Mouse (Mus musculus) megakaryocyte, embryonic 14.5 days (primary cell): ENCODE measurements at regions not wholly inside any gene's neighbourhood (a gene's known extent, or its start where the extent isn't known, plus 50 kb on each side); places are given as distances from the start of the nearest gene placed in this dataset.

Experiments
- H3K27me3 ChIP-seq: replicated peaks from 2 replicates; pipeline ENCODE3; 2012; ENCODE audit warnings: inconsistent platforms
- H3K36me3 ChIP-seq: replicated peaks from 2 replicates; pipeline ENCODE3; 2012; ENCODE audit warnings: low read length, inconsistent platforms, mixed read lengths
- H3K4me1 ChIP-seq: 2 replicates; pipeline ENCODE4 v1.6.1; 2012; ENCODE audit warnings: inconsistent platforms
- H3K4me3 ChIP-seq: replicated peaks from 2 replicates; pipeline ENCODE3; 2012; ENCODE audit warnings: moderate library complexity, mild to moderate bottlenecking, inconsistent platforms
- H3K9me3 ChIP-seq: 2 replicates; pipeline ENCODE4 v1.6.1; 2012; ENCODE audit warnings: inconsistent platforms
- FLI1 ChIP-seq: IDR thresholded peaks from 2 replicates; pipeline ENCODE4 v1.6.1; 2012; ENCODE audit warnings: low read length, inconsistent platforms, mixed read lengths
- GATA1 ChIP-seq: IDR thresholded peaks from 3 replicates; pipeline ENCODE4 v1.6.1; 2012; ENCODE audit warnings: mixed read lengths, low read length, inconsistent platforms, borderline replicate concordance

DNA sequence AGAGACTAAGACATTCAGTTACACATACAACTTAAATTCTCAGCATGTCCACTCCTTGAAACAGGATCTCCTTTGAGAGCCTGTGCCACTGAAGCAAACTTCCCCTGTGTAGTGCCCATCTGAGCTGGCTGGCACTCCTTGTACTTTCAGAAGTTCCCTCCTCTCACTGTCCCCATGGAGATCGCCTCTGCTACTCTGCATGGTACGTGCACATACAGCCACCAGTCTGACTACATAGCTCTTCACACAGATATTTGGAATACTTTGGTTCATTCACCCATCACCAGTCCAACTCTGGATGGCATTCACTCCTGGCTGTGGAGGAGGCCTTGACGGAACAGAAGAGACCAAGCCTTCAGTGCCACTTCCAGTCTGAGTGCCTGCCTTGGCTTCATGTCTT is 79.8 kb upstream of the Pabpc6 start:
- Histone ChIP-seq H3K36me3 (no peaks in the 10 kb centered on the region), H3K4me1 (no peaks in the 10 kb centered on the region), H3K27me3 (peaks cover 6% of the 10 kb centered on the region), H3K4me3 (no peak overlapping the region), H3K9me3 (peaks cover 26% of the 10 kb centered on the region)
- TF ChIP-seq GATA1, result no peak
- no peak for TF ChIP-seq FLI1

DNA sequence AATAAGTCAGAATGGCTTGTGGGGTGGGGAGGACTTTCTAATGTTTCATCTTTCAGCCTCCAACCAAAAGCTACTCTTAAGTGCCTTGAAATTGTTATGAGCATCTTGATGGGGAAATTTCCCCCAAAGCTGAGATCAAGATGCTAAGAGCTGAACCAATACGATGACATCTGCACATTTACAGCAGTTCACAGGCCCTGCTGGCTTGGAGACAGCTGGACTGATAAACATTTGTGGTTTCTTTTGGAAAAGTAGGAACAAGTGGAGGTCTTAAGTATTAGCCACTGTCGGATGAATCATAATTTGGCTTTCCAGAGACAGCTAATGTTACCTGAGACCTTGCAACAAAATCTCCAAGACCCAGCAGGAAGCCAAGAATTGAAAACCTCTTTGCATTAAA is 78.4 kb upstream of the Pabpc6 start:
- Histone ChIP-seq H3K27me3 (peaks cover 6% of the 10 kb centered on the region), H3K36me3 (no peaks in the 10 kb centered on the region), H3K9me3 (peaks cover 39% of the 10 kb centered on the region), H3K4me3 (no peak overlapping the region), H3K4me1 (no peaks in the 10 kb centered on the region)
- TF ChIP-seq FLI1, result no peak
- no peak for TF ChIP-seq GATA1

DNA sequence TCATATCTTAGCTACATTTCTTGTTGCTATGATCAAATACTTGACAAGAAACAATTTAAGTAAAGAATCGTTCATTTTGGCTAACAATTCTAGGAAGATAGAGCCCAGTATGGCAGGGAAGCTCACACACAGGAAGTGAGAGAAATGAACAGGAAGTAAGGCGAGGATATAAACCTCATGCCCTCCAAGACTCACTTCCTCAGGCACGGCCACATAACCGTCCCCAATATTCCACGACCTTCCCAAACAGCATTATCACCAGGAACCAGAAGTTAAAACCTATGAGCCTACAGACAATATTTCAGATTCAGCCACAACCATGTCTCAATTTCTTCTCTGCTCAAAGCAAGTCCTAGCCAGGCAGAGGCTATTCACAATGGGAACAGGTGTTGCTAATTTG is 73.8 kb upstream of the Pabpc6 start:
- no peaks in the 10 kb centered on the region for H3K36me3 ChIP-seq
- H3K4me3 ChIP-seq, result no peak overlapping the region
- H3K4me1 ChIP-seq, result no peaks in the 10 kb centered on the region
- H3K27me3 ChIP-seq, result no peaks in the 10 kb centered on the region
- TF ChIP-seq FLI1 (no peak), GATA1 (no peak)
- H3K9me3 ChIP-seq, result peaks cover 43% of the 10 kb centered on the region

DNA sequence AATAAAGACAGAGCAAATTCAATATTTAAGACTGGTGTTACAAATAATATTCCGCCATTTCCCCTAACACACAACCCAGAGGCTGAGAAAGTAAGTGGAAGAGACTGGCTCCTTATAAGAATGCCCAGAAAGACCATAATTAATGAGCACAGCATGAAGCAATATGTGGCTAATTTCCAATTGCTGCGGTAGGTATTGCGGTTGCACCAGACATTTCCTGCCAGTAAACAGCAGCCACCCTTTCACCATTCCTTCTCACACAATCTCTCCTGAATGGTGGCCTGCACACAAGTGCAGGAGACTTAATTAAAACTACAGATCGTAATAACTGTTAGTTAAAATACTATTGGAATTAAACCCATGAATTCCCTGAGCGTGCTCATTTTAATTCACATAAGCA is 71.8 kb upstream of the Pabpc6 start:
- Histone ChIP-seq H3K36me3 (no peaks in the 10 kb centered on the region), H3K27me3 (no peaks in the 10 kb centered on the region), H3K4me1 (no peaks in the 10 kb centered on the region), H3K4me3 (no peak overlapping the region), H3K9me3 (peaks cover 40% of the 10 kb centered on the region)
- TF ChIP-seq GATA1 (no peak), FLI1 (no peak)

DNA sequence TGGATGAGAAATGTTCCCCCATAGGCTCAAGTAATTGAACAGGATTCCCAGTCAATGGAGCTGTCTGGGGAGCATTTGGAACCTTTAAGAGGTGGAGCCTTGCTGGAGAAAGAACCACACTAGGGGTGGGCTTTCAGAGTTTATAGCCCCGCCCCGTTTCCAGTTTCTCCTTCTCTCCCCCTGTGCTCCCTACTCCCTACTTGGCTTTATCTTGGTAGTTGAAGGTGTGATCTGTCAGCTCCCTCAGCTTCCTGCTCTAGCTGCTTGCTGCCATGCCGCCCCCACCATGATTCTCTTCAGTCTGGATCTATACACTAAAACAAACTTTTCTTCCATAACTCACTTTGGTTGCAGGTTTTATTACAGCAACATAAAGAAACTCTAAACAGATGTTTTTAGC is 59.5 kb upstream of the Pabpc6 start:
- Histone ChIP-seq H3K4me3 (no peak overlapping the region), H3K4me1 (no peaks in the 10 kb centered on the region), H3K9me3 (peaks cover 18% of the 10 kb centered on the region), H3K27me3 (no peaks in the 10 kb centered on the region), H3K36me3 (no peaks in the 10 kb centered on the region)
- TF ChIP-seq GATA1, result no peak
- TF ChIP-seq FLI1, result no peak

DNA sequence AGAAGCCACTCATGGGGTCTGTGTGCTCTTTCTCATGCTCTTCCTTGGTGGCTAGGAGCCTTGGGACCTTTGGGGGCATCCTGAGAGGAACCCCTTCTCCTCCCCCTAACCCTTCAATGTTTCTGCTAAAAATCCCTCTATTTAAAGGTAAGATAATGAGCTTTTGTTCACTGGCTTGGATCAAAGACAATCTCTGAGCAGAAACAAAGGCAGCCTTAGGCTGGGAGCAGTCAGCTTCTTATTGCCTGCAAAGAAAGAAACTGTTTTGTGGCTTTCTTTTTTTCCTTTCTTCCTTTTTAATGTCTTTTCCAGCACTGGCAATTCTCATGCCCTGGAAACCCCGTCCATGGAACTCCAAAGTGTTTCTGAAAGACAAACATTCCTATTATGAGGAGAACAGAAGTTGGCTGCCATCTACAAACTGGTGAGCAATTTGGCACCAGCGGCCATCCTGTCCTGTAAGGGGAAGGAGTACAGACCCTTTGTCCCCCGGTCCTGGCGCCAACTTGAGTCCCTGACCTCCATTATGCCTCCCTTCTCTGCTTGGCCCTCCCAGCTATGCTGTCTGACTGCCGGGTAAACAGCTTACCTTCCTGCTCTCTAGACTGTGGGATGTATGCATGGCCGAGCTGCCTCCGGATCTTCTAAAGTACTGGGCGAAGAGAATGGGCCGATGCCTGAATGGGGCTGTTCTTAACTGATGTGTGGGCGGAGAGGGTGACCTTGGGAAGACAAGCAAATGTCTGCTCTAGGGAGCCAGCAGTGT is 56.4 kb upstream of the Pabpc6 start:
- TF ChIP-seq FLI1 (no peak), GATA1 (no peak)
- no peak overlapping the region for H3K4me3 ChIP-seq
- H3K9me3 ChIP-seq, result peaks cover 18% of the 10 kb centered on the region
- no peaks in the 10 kb centered on the region for H3K36me3 ChIP-seq
- no peaks in the 10 kb centered on the region for H3K4me1 ChIP-seq
- no peaks in the 10 kb centered on the region for H3K27me3 ChIP-seq

DNA sequence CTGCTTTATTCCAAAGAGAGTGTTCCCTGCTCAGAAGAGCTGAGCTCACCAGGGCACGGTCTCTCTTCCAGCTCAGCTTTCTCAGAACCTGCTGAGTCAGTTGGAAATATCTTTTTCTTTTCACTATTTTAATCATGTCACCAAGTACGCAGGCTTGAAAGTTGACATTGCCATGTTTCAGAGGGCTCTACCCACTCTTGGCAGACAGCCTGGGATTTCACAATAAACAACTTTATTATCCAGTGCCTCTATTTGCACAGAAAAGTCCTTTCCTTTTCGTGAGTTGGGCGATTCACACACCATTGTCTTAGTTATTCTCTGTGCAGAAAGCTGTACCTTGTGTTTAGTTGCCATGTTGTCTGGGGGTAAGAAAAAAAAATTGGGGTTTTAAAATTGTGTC is 54.0 kb upstream of the Pabpc6 start:
- Histone ChIP-seq H3K36me3 (no peaks in the 10 kb centered on the region), H3K4me3 (no peak overlapping the region), H3K9me3 (peaks cover 12% of the 10 kb centered on the region), H3K27me3 (no peaks in the 10 kb centered on the region), H3K4me1 (no peaks in the 10 kb centered on the region)
- no peak for TF ChIP-seq GATA1

DNA sequence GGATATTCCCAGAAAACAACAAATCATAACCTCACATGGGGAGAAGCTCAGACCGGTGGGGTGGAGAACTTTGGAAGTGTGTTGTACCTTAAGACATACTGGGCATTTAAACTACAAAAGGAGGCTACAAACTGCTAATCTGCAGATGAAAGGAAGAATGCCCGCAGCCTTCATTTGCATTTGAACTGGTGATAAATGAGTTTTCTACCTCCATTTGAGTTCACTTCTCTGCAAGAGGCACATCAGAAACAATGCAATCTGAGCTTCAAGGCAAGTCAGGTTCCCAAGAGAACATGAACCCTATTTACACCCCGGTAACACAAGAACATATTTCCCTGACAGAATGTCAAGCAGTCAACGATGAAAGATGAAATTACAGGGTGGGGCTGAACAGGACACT is 53.2 kb upstream of the Pabpc6 start:
- TF ChIP-seq GATA1 (no peak), FLI1 (no peak)
- H3K4me1 ChIP-seq, result no peaks in the 10 kb centered on the region
- H3K9me3 ChIP-seq, result peaks cover 10% of the 10 kb centered on the region
- H3K27me3 ChIP-seq, result no peaks in the 10 kb centered on the region
- no peak overlapping the region for H3K4me3 ChIP-seq
- no peaks in the 10 kb centered on the region for H3K36me3 ChIP-seq
